Comparison of ENCODE assay signal across 23 mouse cellular contexts in the genomic region with DNA sequence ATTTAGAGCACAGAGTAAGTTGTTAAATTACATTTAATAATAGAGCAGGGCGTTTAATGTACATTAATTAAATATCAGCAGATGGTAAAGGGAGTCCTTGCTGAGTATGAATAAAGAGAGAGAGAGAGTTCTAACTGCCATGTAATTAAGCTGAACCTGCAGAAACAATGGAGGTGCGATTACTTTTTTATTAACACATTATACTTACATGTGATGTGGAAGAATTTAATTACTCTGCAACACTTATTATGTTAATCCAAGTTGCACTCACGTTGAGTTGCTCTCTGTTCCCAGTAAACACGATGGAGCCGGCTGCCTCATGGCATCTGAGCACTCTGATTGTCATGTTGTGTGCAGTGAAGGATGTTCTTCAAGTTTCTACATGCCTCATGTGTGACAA.
DNase-seq lines count a peak whose midpoint lies in the region; ATAC-seq lines count a peak whose summit lies in the region.
"Had no signal": no experiment of that assay in that cellular context is flagged by ENCODE, and none has a peak within 500 bp of the region (broad histone marks: within the 10 kb centered on the region; RNA-seq: fewer than 3 reads in every experiment).

No protein-coding gene starts in this region.

- 70% methylated on average over 5 of the region's 5 CpGs for WGBS in embryonic facial prominence, embryonic 14.5 days
- 77% methylated on average over 5 of the region's 5 CpGs for WGBS in embryonic facial prominence, embryonic 10.5 days
- WGBS in forebrain, embryonic 16.5 days: 7% methylated on average over 5 of the region's 5 CpGs
- WGBS in neural tube, embryonic 14.5 days: 35% methylated on average over 5 of the region's 5 CpGs

- peak; percentile 1 for DNase-seq in embryonic facial prominence, embryonic 14.5 days (ENCODE audit: low spot score)
- DNase-seq in embryonic facial prominence, embryonic 10.5 days (ENCODE audit: low spot score): no peak
- peak; percentile 6 for DNase-seq in Muller cell, postnatal 12 days (ENCODE audit: inconsistent ontology term)
- DNase-seq in right cerebral cortex, postnatal 4 days: no peak
- DNase-seq in lung, postnatal 4 days: no peak
- no peak for DNase-seq in left cerebral cortex, adult 18-20 months (ENCODE audit: low spot score in 2 of 2)
- DNase-seq: adrenal gland, postnatal 14 days; cerebellum, adult 11-12 months; cerebellum, postnatal 14 days; kidney, adult 2 months; kidney, postnatal 14 days; layer of hippocampus, adult 9-11 months; liver, postnatal 0 days; lung, postnatal 14 days; right cerebral cortex, postnatal 25 days; thymus, adult 2 months had no signal

- H3K4me2 ChIP-seq in embryonic facial prominence, embryonic 14.5 days (ENCODE audit: low read depth, low read length): no peak overlapping the region
- no peak overlapping the region for H3K4me2 ChIP-seq in forebrain, embryonic 16.5 days (ENCODE audit: low read length)
- H3K4me2 ChIP-seq in neural tube, embryonic 14.5 days (ENCODE audit: low read depth, low read length): no peak overlapping the region
- H3K4me2 ChIP-seq: embryonic facial prominence, embryonic 15.5 days; stomach, embryonic 15.5 days had no signal

- no peak overlapping the region for H3K9ac ChIP-seq in embryonic facial prominence, embryonic 14.5 days (ENCODE audit: low read depth, low read length)
- no peak overlapping the region for H3K9ac ChIP-seq in forebrain, embryonic 16.5 days (replicated peaks; ENCODE audit: low read depth, low read length)
- no peak overlapping the region for H3K9ac ChIP-seq in neural tube, embryonic 14.5 days (replicated peaks; ENCODE audit: low read depth, low read length)
- H3K9ac ChIP-seq: embryonic facial prominence, embryonic 15.5 days; liver, postnatal 0 days; stomach, embryonic 15.5 days had no signal

- H3K27ac ChIP-seq in embryonic facial prominence, embryonic 14.5 days (replicated peaks; ENCODE audit: low read depth, low read length): no peak overlapping the region
- H3K27ac ChIP-seq in embryonic facial prominence, embryonic 10.5 days (replicated peaks): no peak overlapping the region
- no peak overlapping the region for H3K27ac ChIP-seq in forebrain, embryonic 16.5 days (ENCODE audit: low read length)
- no peak overlapping the region for H3K27ac ChIP-seq in neural tube, embryonic 14.5 days (ENCODE audit: low read depth, low read length)
- H3K27ac ChIP-seq: embryonic facial prominence, embryonic 15.5 days; limb, embryonic 10.5 days; stomach, embryonic 15.5 days had no signal

- no peaks in the 10 kb centered on the region for H3K4me1 ChIP-seq in embryonic facial prominence, embryonic 14.5 days (ENCODE audit: control insufficient read depth, insufficient read depth, low read length)
- no peaks in the 10 kb centered on the region for H3K4me1 ChIP-seq in embryonic facial prominence, embryonic 10.5 days
- peaks cover 3% of the 10 kb centered on the region; the same call in 1 of the 2 replicates for H3K4me1 ChIP-seq in forebrain, embryonic 16.5 days (replicated peaks; ENCODE audit: control insufficient read depth, insufficient read depth, low read length)
- 0 out of 2 replicates have a peak, but pooled peaks cover 4% of the 10 kb centered on the region for H3K4me1 ChIP-seq in neural tube, embryonic 14.5 days (ENCODE audit: control insufficient read depth, insufficient read depth, low read length)
- H3K4me1 ChIP-seq: embryonic facial prominence, embryonic 15.5 days; limb, embryonic 10.5 days; megakaryocyte, embryonic 14.5 days; stomach, embryonic 15.5 days had no signal

- H3K4me3 ChIP-seq in embryonic facial prominence, embryonic 14.5 days (ENCODE audit: low read depth, low read length): no peak overlapping the region
- no peak overlapping the region for H3K4me3 ChIP-seq in embryonic facial prominence, embryonic 10.5 days
- H3K4me3 ChIP-seq in forebrain, embryonic 16.5 days (replicated peaks; ENCODE audit: low read length): no peak overlapping the region
- H3K4me3 ChIP-seq in neural tube, embryonic 14.5 days (ENCODE audit: low read depth, low read length): no peak overlapping the region
- H3K4me3 ChIP-seq: embryonic facial prominence, embryonic 15.5 days; limb, embryonic 10.5 days; megakaryocyte, embryonic 14.5 days; stomach, embryonic 15.5 days had no signal

- no peaks in the 10 kb centered on the region for H3K36me3 ChIP-seq in embryonic facial prominence, embryonic 14.5 days (ENCODE audit: control insufficient read depth, insufficient read depth, low read length)
- no peaks in the 10 kb centered on the region for H3K36me3 ChIP-seq in embryonic facial prominence, embryonic 10.5 days (replicated peaks)
- no peaks in the 10 kb centered on the region for H3K36me3 ChIP-seq in forebrain, embryonic 16.5 days (ENCODE audit: control insufficient read depth, insufficient read depth)
- no peaks in the 10 kb centered on the region for H3K36me3 ChIP-seq in neural tube, embryonic 14.5 days (ENCODE audit: control insufficient read depth, insufficient read depth, low read length)
- H3K36me3 ChIP-seq: embryonic facial prominence, embryonic 15.5 days; limb, embryonic 10.5 days; stomach, embryonic 15.5 days had no signal

- H3K27me3 ChIP-seq in embryonic facial prominence, embryonic 14.5 days (replicated peaks; ENCODE audit: control insufficient read depth, insufficient read depth, low read length): no peaks in the 10 kb centered on the region
- H3K27me3 ChIP-seq in embryonic facial prominence, embryonic 10.5 days (replicated peaks; ENCODE audit: low read depth, poor library complexity, severe bottlenecking): no peaks in the 10 kb centered on the region
- H3K27me3 ChIP-seq in forebrain, embryonic 16.5 days (replicated peaks; ENCODE audit: control insufficient read depth, insufficient read depth, low read length): 0 out of 2 replicates have a peak, but pooled peaks cover 3% of the 10 kb centered on the region
- H3K27me3 ChIP-seq in neural tube, embryonic 14.5 days (ENCODE audit: control insufficient read depth, insufficient read depth, low read length): no peaks in the 10 kb centered on the region
- H3K27me3 ChIP-seq: embryonic facial prominence, embryonic 15.5 days; megakaryocyte, embryonic 14.5 days; Patski; stomach, embryonic 15.5 days had no signal

- H3K9me3 ChIP-seq in embryonic facial prominence, embryonic 14.5 days (ENCODE audit: control insufficient read depth, low read length): no peaks in the 10 kb centered on the region
- no peaks in the 10 kb centered on the region for H3K9me3 ChIP-seq in embryonic facial prominence, embryonic 10.5 days
- no peaks in the 10 kb centered on the region for H3K9me3 ChIP-seq in forebrain, embryonic 16.5 days (ENCODE audit: control insufficient read depth, low read length)
- H3K9me3 ChIP-seq in neural tube, embryonic 14.5 days (ENCODE audit: control insufficient read depth, low read length): no peaks in the 10 kb centered on the region
- H3K9me3 ChIP-seq: embryonic facial prominence, embryonic 15.5 days; limb, embryonic 10.5 days; megakaryocyte, embryonic 14.5 days; stomach, embryonic 15.5 days had no signal

- no peak for ATAC-seq in embryonic facial prominence, embryonic 14.5 days (ENCODE audit: low read depth)
- peak; percentile 93 for ATAC-seq in forebrain, embryonic 16.5 days
- ATAC-seq in neural tube, embryonic 14.5 days (ENCODE audit: low read depth): peak; percentile 89
- ATAC-seq: liver, postnatal 0 days; Patski had no signal

Comparison
In these comparisons a context has a peak if more than half of its experiments do, and no peak if none do; other contexts are left out.
1. DNase-seq: peak in embryonic facial prominence, embryonic 14.5 days (single experiment) and Muller cell, postnatal 12 days (single experiment); none in embryonic facial prominence, embryonic 10.5 days (single experiment), right cerebral cortex, postnatal 4 days (single experiment), lung, postnatal 4 days (0 of 2) and left cerebral cortex, adult 18-20 months (0 of 2).